Mouse (Mus musculus): Measurements from ENCODE around the gene Gm8909. TPM values are rescaled to one million over a fixed set of nuclear protein-coding genes. Genes with fewer than 3 reads are reported as not detected.

Gene Gm8909
- polyA plus RNA-seq (2017; shearing (Covaris generic)): 8.8 TPM

DNA sequence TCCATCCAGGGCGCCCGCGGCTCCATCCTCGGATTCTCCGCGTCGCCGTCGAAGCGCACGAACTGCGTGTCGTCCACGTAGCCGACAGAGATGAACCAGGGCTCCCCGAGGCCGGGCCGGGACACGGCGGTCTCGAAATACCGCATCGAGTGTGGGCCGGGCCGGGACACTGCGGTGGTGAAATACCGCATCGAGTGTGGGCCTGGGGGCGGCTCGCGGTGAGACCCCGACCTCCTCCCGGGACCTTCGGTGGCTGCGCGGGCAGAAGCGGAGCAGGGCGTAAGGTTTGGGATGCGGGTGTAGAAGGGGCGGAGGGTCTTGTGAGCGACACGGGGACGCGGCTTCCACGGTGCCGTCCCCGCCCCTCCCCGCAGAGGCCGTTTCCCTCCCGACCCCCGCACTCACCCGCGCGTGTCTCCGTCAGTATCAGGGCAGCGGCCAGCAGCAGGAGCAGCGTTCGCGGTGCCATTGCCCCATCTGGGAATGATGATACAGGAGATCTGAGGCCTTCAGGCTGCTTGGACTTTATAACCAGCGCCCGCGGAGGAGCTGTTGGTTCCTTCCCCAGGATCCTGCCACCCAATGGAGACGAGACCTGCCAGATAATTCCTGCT is at the start of gene Gm8909:
Gm8909 (minus strand) TSS at position 499 of the 614 bp plus-strand sequence.

DNA sequence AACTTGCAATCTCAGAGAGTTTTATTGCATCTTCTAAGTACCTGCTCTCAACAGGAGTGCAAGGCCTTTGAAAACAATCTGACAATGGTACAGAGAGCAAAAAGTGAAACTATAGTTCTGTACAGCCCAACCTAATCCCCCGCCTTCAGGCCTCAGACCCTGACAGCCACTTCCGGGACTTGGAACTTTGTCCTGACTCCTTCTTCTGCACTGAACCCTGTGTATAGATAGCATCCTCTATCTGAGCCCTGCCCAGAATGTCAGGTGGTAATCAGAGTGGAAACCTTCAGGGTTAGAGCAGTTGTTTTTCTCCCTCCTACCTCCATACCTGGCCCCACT is 21.8 kb upstream of the Gm8909 start, which contains the start of gene H2-T3:
H2-T3 (minus strand) TSS at position 119 of the 339 bp plus-strand sequence.

DNA sequence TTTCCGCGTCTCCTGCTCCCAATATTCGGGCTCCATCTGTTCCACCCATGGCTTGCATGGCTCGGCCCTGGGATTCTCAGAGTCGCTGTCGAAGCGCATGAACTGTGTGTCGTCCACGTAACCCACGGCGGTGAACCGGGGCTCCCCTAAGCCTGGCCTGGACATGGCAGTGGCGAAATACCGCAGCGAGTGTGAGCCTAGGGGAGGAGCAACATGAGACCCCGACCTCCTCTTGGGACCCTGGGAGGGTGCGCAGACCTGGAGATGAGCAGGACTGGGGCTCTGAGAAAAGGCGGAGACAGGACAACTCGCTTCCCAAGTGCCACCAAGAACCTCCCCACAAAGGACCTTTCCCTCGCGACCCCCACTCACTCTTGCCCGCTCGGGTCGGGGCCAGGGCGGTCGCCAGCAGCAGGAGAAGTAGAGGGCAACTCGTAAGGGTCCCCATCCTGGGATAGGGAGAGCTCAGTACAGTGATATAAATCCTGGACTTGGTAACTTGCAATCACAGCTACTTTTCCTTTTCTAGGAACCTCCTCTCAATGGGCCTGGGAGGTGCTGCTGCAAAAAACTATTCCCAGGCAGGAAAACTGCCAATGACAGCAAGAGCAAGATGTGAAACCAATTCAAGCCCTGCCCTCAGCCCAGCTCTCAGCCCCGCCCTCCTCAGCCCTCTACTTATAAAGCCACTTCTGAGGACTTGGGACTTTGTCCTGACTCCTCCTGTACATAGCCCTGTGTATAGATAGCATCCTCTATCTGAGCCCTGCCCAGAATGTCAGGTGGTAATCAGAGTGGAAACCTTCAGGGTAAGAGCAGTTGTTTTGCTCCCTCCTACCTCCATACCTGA is 39.1 kb downstream of the Gm8909 start, which contains the start of gene Gm7030:
Gm7030 (minus strand) TSS at position 458 of the 850 bp plus-strand sequence.

DNA sequence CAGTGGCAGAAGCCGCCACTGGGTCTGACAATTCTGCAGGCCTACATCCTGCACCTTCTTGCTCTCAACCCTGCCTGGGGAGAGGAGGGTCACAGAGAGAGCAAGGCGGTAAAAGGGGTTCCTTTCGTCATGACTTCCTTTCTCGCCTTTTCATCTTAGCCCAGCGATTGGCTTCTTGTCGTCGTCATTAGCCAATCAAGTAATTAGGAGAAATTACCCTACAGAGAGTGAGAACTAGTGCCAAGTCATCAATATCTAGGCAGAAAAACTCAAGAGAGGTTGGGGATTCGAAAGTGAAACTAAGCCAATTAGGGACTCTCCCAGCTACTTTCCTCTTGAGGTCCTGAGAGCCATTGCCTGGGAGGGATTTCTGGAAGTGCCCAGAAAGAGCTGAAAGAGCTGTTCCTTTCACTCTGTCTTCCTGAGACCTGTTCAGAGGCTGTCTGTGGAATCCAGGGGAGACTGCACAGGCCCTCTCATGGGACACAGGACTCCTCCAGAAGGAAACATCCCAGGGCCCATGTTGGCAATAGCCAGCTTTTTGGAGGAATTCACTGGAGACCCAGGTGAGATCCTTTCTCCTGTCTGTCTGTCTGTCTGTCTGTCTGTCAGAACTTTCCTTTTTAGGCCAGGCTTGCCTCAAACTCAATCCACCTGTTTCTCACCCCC is 46.9 kb downstream of the Gm8909 start, which contains the start of gene Gm19684:
Gm19684 (plus strand) TSS at position 327 of the 669 bp plus-strand sequence.

Other genes starting within 250 kb of the Gm8909 start
- 137 TPM for gene Abcf1, start 198.8 kb downstream of the Gm8909 start, polyA plus RNA-seq (2017; shearing (Covaris generic))
- 74.2 TPM for gene Gnl1, start 188.7 kb downstream of the Gm8909 start, polyA plus RNA-seq (2017; shearing (Covaris generic))
- 24.6 TPM for gene Prr3, start 188.3 kb downstream of the Gm8909 start, polyA plus RNA-seq (2017; shearing (Covaris generic))
- gene H2-T24, start 148.0 kb downstream of the Gm8909 start, polyA plus RNA-seq (2017; shearing (Covaris generic)): 10.5 TPM
- gene H2-T23, start 135.7 kb downstream of the Gm8909 start, polyA plus RNA-seq (2017; shearing (Covaris generic)): 476 TPM
- gene H2-T22, start 125.8 kb downstream of the Gm8909 start, polyA plus RNA-seq (2017; shearing (Covaris generic)): 161 TPM
- 0.95 TPM for gene Gm6034, start 125.6 kb downstream of the Gm8909 start, polyA plus RNA-seq (2017; shearing (Covaris generic))
- not detected for gene Gm11127, start 110.2 kb downstream of the Gm8909 start, polyA plus RNA-seq (2017; shearing (Covaris generic))
- 1.5 TPM for gene Gm19684, start 46.9 kb downstream of the Gm8909 start, polyA plus RNA-seq (2017; shearing (Covaris generic))
- not detected for gene Gm7030, start 39.1 kb downstream of the Gm8909 start, polyA plus RNA-seq (2017; shearing (Covaris generic))
- gene H2-T3, start 21.8 kb upstream of the Gm8909 start, polyA plus RNA-seq (2017; shearing (Covaris generic)): 0.84 TPM
- gene Rpp21, start 89.5 kb upstream of the Gm8909 start, polyA plus RNA-seq (2017; shearing (Covaris generic)): 120 TPM
- gene Trim39, start 103.7 kb upstream of the Gm8909 start, polyA plus RNA-seq (2017; shearing (Covaris generic)): 52.0 TPM
- not detected for gene H2-M10.2, start 118.0 kb upstream of the Gm8909 start, polyA plus RNA-seq (2017; shearing (Covaris generic))
- not detected for gene H2-M10.1, start 157.6 kb upstream of the Gm8909 start, polyA plus RNA-seq (2017; shearing (Covaris generic))
- not detected for gene H2-M10.3, start 199.9 kb upstream of the Gm8909 start, polyA plus RNA-seq (2017; shearing (Covaris generic))

Data from effector memory CD4-positive, alpha-beta T cell, adult 5 months (primary cell).